Mouse (Mus musculus) left cerebral cortex, postnatal 4 days (tissue): ENCODE results near the gene Cdk7. TPM values are rescaled to one million over a fixed set of nuclear protein-coding genes. Genes with fewer than 3 reads are reported as not detected.
"Not testable (repeated sequence)": the region's sequence is repeated elsewhere in the genome, so short reads cannot be mapped to it uniquely, and the experiment has no call there.

Source experiments
- DNase-seq: peaks from one replicate; pipeline ENCODE4 v3.0.0-alpha.2; 2022
- intact Hi-C: fragments of 180-260 bp; cut with DNase I; formaldehyde crosslinking; loops from one replicate; pipeline ENCODE4 v1.15.1; 2025
- total RNA-seq, 2 experiments: library from RNA; stranded (reverse); gene quantifications; 2 replicates each; pipeline ENCODE4 v1.2.3; 2021

Gene Cdk7
- total RNA-seq = 10 to 100 TPM; 37.8 to 39.9 TPM

GRCm38 (mm10) chr13:100730861-100731176, at the start of gene Cdk7:
Gene Cdk7 (minus strand): TSS chr13:100730939.
- DNase-seq = peak; percentile 93
- intact Hi-C loops = no loop called here

- DNase-seq = no peak
- intact Hi-C loops = no loop called here
These were observed 46.8 kb upstream of the Cdk7 start for GRCm38 (mm10) chr13:100777491-100777890.

- intact Hi-C loops = no loop called here
These were observed 46.0 kb upstream of the Cdk7 start for GRCm38 (mm10) chr13:100776710-100777109.

GRCm38 (mm10) chr13:100776056-100776419, 45.3 kb upstream of the Cdk7 start:
- intact Hi-C loops = no loop called here
- DNase-seq = no peak

More at GRCm38 (mm10) chr13:100776710-100777109, 46.0 kb upstream of the Cdk7 start:
- no peak for DNase-seq

GRCm38 (mm10) chr13:100775252-100776055, 44.7 kb upstream of the Cdk7 start, which contains the start of gene Cenph:
Gene Cenph (minus strand): TSS chr13:100775899.
- peak; percentile 80 for DNase-seq
- intact Hi-C loops = no loop called here

- intact Hi-C loops = no loop called here
- no peak for DNase-seq
These were observed 44.0 kb upstream of the Cdk7 start for GRCm38 (mm10) chr13:100774704-100775103.

GRCm38 (mm10) chr13:100755329-100755728, 24.6 kb upstream of the Cdk7 start:
- intact Hi-C loops = no loop called here
- DNase-seq = no peak

GRCm38 (mm10) chr13:100754186-100754585, 23.4 kb upstream of the Cdk7 start:
- intact Hi-C loops = no loop called here
- no peak for DNase-seq

GRCm38 (mm10) chr13:100753011-100753410, 22.3 kb upstream of the Cdk7 start:
- intact Hi-C loops = no loop called here
- no peak for DNase-seq

- DNase-seq = no peak
- intact Hi-C loops = no loop called here
These were observed 21.8 kb upstream of the Cdk7 start for GRCm38 (mm10) chr13:100752529-100752928.

- no peak for DNase-seq
- intact Hi-C loops = no loop called here
These were observed 20.7 kb upstream of the Cdk7 start for GRCm38 (mm10) chr13:100751402-100751801.

- DNase-seq = no peak
- intact Hi-C loops = no loop called here
These were observed 20.1 kb upstream of the Cdk7 start for GRCm38 (mm10) chr13:100750799-100751198.

- intact Hi-C loops = no loop called here
- DNase-seq = no peak
These were observed 17.9 kb upstream of the Cdk7 start for GRCm38 (mm10) chr13:100748638-100749037.

- intact Hi-C loops = no loop called here
These were observed 15.4 kb upstream of the Cdk7 start for GRCm38 (mm10) chr13:100746090-100746489.

GRCm38 (mm10) chr13:100744036-100744744, 13.5 kb upstream of the Cdk7 start, which contains the start of gene Mrps36:
Gene Mrps36 (minus strand): TSS chr13:100744659.
- intact Hi-C loops = no loop called here
- DNase-seq = peak; percentile 96

More at GRCm38 (mm10) chr13:100746090-100746489, 15.4 kb upstream of the Cdk7 start:
- no peak for DNase-seq

- no peak for DNase-seq
- intact Hi-C loops = no loop called here
These were observed 12.8 kb upstream of the Cdk7 start for GRCm38 (mm10) chr13:100743346-100744035.

GRCm38 (mm10) chr13:100742831-100743230, 12.1 kb upstream of the Cdk7 start:
- intact Hi-C loops = no loop called here
- DNase-seq = no peak

GRCm38 (mm10) chr13:100732756-100733155, 2.0 kb upstream of the Cdk7 start:
- intact Hi-C loops = no loop called here
- DNase-seq = no peak

- DNase-seq, intact Hi-C loops: not testable (repeated sequence)
These were observed 815 bp upstream of the Cdk7 start for GRCm38 (mm10) chr13:100731462-100732046.

- intact Hi-C loops = no loop called here
- DNase-seq = peak; percentile 5
These were observed 432 bp downstream of the Cdk7 start for GRCm38 (mm10) chr13:100730153-100730860.
